Mouse (Mus musculus) neural tube, embryonic 12.5 days (tissue): ENCODE data around the gene Olfr1336. TPM values are rescaled to one million over a fixed set of nuclear protein-coding genes. Genes with fewer than 3 reads are reported as not detected.

ENCODE experiments used
- ATAC-seq: fragments of 200-750 bp; cut with Nextera tagmentation; 2 replicates; pipeline ENCODE4 v1.8.0; 2017; ENCODE audit warnings: low read depth, mild to moderate bottlenecking, moderate TSS enrichment, moderate library complexity; ENCODE audit not compliant: low FRiP score
- H3K27ac ChIP-seq: fragments of 300-500 bp; sonication (generic); 2 replicates; pipeline ENCODE4 v1.5.1; 2016
- H3K27me3 ChIP-seq: fragments of 300-500 bp; sonication (generic); replicated peaks from 2 replicates; pipeline ENCODE4 v1.6.1; 2016; ENCODE audit warnings: mild to moderate bottlenecking
- H3K36me3 ChIP-seq: fragments of 300-500 bp; sonication (generic); 2 replicates; pipeline ENCODE4 v1.6.1; 2016; ENCODE audit warnings: mild to moderate bottlenecking
- H3K4me1 ChIP-seq: fragments of 300-500 bp; sonication (generic); 2 replicates; pipeline ENCODE4 v1.6.1; 2016
- H3K4me2 ChIP-seq: fragments of 300-500 bp; sonication (generic); replicated peaks from 2 replicates; pipeline ENCODE4 v1.6.1; 2016; ENCODE audit warnings: mild to moderate bottlenecking
- H3K4me3 ChIP-seq: fragments of 300-500 bp; sonication (generic); 2 replicates; pipeline ENCODE4 v1.5.1; 2016
- H3K9ac ChIP-seq: fragments of 300-500 bp; sonication (generic); 2 replicates; pipeline ENCODE4 v1.6.1; 2016; ENCODE audit warnings: mild to moderate bottlenecking
- H3K9me3 ChIP-seq: fragments of 300-500 bp; sonication (generic); 2 replicates; pipeline ENCODE4 v1.6.1; 2016; ENCODE audit warnings: mild to moderate bottlenecking
- WGBS: fragments of 180-500 bp; shearing (Covaris S2); methylation state at CpG from one replicate; pipeline ENCODE4 v1.1.7; 2016; 5-methylcytosine and 5-hydroxymethylcytosine counted together
- polyA plus RNA-seq: library from polyadenylated mRNA; unstranded; fragments of >200 nt; fragmentation: Nextera tagmentation; extraction: Ambion mirVana; gene quantifications from 2 replicates; pipeline ENCODE4 v1.2.1, GENCODE M21; 2016

Gene Olfr1336
- polyA plus RNA-seq, 1 experiment from 2014 or later = not detected

DNA sequence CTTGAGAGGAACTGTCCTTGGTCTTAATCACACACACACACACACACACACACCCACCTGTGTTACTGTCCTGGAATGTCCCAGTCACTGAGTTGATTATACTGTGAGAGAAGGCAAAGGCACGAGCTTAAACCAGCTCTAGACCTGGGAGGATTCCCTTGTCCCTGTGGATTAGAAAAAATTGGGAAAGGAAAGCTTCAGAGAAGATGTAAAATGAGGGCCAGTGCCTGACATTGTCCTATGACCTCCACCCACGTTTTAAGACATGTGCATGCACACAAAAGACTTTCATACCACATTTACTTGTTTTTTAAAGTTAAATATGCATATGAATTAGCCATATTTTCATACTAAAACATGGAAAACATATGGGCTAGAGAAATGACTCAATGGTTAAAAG, 30.9 kb downstream of the Olfr1336 start, which contains the start of gene Olfr5:
Gene Olfr5, minus strand, starts transcription at position 101 of the 400 bp plus-strand sequence.
- Histone ChIP-seq H3K27me3 (no peaks in the 10 kb centered on the region), H3K27ac (no peak within 1 kb of the TSS), H3K36me3 (no peaks in the 10 kb centered on the region), H3K9ac (no peak within 1 kb of the TSS), H3K9me3 (0 out of 2 replicates have a peak, but pooled peaks cover 8% of the 10 kb centered on the region), H3K4me1 (no peaks in the 10 kb centered on the region), H3K4me3 (no peak within 1 kb of the TSS), H3K4me2 (no peak within 1 kb of the TSS)
- WGBS = 25% methylated on average over 2 of the region's 2 CpGs
- ATAC-seq = no peak

GRCm38 (mm10) chr7:6499655-6500054, 43.7 kb downstream of the Olfr1336 start, which contains the start of gene Olfr1347:
Gene Olfr1347 (minus strand): TSS chr7:6499755.
- Histone ChIP-seq H3K9me3 (no peaks in the 10 kb centered on the region), H3K4me3 (no peak within 1 kb of the TSS), H3K27ac (no peak within 1 kb of the TSS), H3K27me3 (no peaks in the 10 kb centered on the region), H3K4me1 (no peaks in the 10 kb centered on the region), H3K4me2 (no peak within 1 kb of the TSS), H3K9ac (no peak within 1 kb of the TSS), H3K36me3 (no peaks in the 10 kb centered on the region)
- 58% methylated on average over 1 of the region's 1 CpGs for WGBS
- ATAC-seq = no peak

- no peak for ATAC-seq
- Histone ChIP-seq H3K27me3 (no peaks in the 10 kb centered on the region), H3K9me3 (peaks cover 4% of the 10 kb centered on the region; the same call in 1 of the 2 replicates), H3K27ac (no peak within 1 kb of the TSS), H3K4me3 (no peak within 1 kb of the TSS), H3K9ac (no peak within 1 kb of the TSS), H3K36me3 (no peaks in the 10 kb centered on the region), H3K4me2 (no peak within 1 kb of the TSS), H3K4me1 (no peaks in the 10 kb centered on the region)
- WGBS = 98% methylated on average over 1 of the region's 1 CpGs
These were observed 52.7 kb downstream of the Olfr1336 start, which contains the start of gene Olfr1348 for GRCm38 (mm10) chr7:6508648-6509047. Gene Olfr1348 (minus strand): TSS chr7:6508748.

Other genes starting within 250 kb of the Olfr1336 start
- gene Zscan5b, start 233.9 kb upstream of the Olfr1336 start, polyA plus RNA-seq = not detected in 2 replicates
- gene Epp13, start 203.5 kb upstream of the Olfr1336 start, polyA plus RNA-seq = not detected in 2 replicates
- 15.1 and 15.4 TPM in 2 replicates for gene Zfp667, start 169.6 kb upstream of the Olfr1336 start, polyA plus RNA-seq
- gene Zfp583, start 124.9 kb upstream of the Olfr1336 start, polyA plus RNA-seq = 8.0 and 10.1 TPM in 2 replicates
- gene Gm3854, start 112.4 kb upstream of the Olfr1336 start, polyA plus RNA-seq = 3.7 and 5.2 TPM in 2 replicates
- gene Zfp78, start 92.9 kb upstream of the Olfr1336 start, polyA plus RNA-seq = 2.0 and 3.1 TPM in 2 replicates
- 15.5 and 15.6 TPM in 2 replicates for gene Zfp28, start 72.9 kb upstream of the Olfr1336 start, polyA plus RNA-seq
- gene Smim17, start 57.5 kb upstream of the Olfr1336 start, polyA plus RNA-seq = 1.5 and 1.7 TPM in 2 replicates
- gene Gm20715, start 45.9 kb upstream of the Olfr1336 start, polyA plus RNA-seq = not detected in 2 replicates
- not detected in 2 replicates for gene Olfr1344, start 17.5 kb upstream of the Olfr1336 start, polyA plus RNA-seq
- not detected in 2 replicates for gene Olfr1346, start 10.9 kb downstream of the Olfr1336 start, polyA plus RNA-seq
- not detected in 2 replicates for gene Olfr5, start 30.8 kb downstream of the Olfr1336 start, polyA plus RNA-seq
- not detected in 2 replicates for gene Olfr1347, start 43.6 kb downstream of the Olfr1336 start, polyA plus RNA-seq
- not detected in 2 replicates for gene Olfr1348, start 52.6 kb downstream of the Olfr1336 start, polyA plus RNA-seq
- gene Olfr1349, start 66.8 kb downstream of the Olfr1336 start, polyA plus RNA-seq = not detected in 2 replicates
- not detected in 2 replicates for gene Olfr1350, start 108.7 kb downstream of the Olfr1336 start, polyA plus RNA-seq
- 1.1 and 1.5 TPM in 2 replicates for gene Zim1, start 240.3 kb downstream of the Olfr1336 start, polyA plus RNA-seq